Mouse (Mus musculus): ENCODE measurements around the gene Rimbp2.

DNA sequence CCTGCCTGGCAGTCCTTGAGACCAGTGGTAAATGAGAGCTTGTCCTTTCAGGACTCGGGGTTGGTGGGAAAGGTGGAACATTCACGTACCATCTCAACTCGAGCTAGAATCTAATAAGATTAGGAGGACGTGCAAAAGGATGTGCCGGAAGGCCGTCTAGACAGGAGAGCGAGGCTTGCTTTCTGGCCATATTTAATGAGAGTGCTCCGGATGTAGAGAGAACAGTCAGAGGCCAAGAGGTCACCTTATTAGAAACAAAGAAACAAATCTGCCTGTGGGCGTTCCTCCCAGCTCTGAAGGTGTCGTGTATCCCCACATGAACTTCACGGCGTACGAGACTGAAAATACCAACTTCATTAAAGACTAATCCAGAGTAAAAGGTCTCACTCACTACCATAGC lies 53.3 kb downstream of the Rimbp2 start:
- TF ChIP-seq CTCF (IDR thresholded peaks at IDR 0.05; ENCODE audit: low read depth, low read length) (no peak), POLR2AphosphoS5 (IDR thresholded peaks at IDR 0.05; ENCODE audit: insufficient replicate concordance, low read depth, low read length) (no peak), TAL1 (conservative IDR thresholded peaks at IDR 0.05; ENCODE audit: low read depth, low read length) (no peak)

All from G1E (cell line).